Mouse (Mus musculus) MEL (cell line): ENCODE data around the gene Lbx1.

Experiments
- CTCF ChIP-seq, 3 experiments: IDR thresholded peaks in 2 of 3; conservative IDR thresholded peaks in 1 of 3; 2 replicates each; pipeline ENCODE4 v1.5.1; 2011 to 2012; ENCODE audit warnings: low read length in 3 of 3, low read depth in 2 of 3, mild to moderate bottlenecking in 2 of 3, improper control_type of control experiment in 1 of 3, inconsistent platforms in 1 of 3, mixed read lengths in 1 of 3, moderate library complexity in 1 of 3; ENCODE audit not compliant: control insufficient read depth in 1 of 3, insufficient read depth in 1 of 3, poor library complexity in 1 of 3, severe bottlenecking in 1 of 3
- ELF1 ChIP-seq: IDR thresholded peaks from 2 replicates; pipeline ENCODE4 v1.6.1; 2014; ENCODE audit warnings: low read depth, mild to moderate bottlenecking, inconsistent platforms, low read length, improper control_type of control experiment, moderate library complexity
- EP300 ChIP-seq, 2 experiments: IDR thresholded peaks; 2 replicates each; pipeline ENCODE4 v1.6.1; 2011; ENCODE audit warnings: improper control_type of control experiment in 2 of 2, low read length in 2 of 2, low read depth in 1 of 2, mild to moderate bottlenecking in 1 of 2
- HCFC1 ChIP-seq: IDR thresholded peaks from 2 replicates; pipeline ENCODE4 v1.6.1; 2012; ENCODE audit warnings: low read depth, mild to moderate bottlenecking, inconsistent platforms, low read length, improper control_type of control experiment, moderate library complexity
- JUND ChIP-seq: IDR thresholded peaks from 2 replicates; pipeline ENCODE4 v1.6.1; 2011; ENCODE audit warnings: low read depth, mild to moderate bottlenecking, improper control_type of control experiment, low read length
- MAX ChIP-seq: IDR thresholded peaks from 2 replicates; pipeline ENCODE4 v1.6.1; 2011; ENCODE audit warnings: low read length, improper control_type of control experiment
- MYB ChIP-seq: IDR thresholded peaks from 2 replicates; pipeline ENCODE4 v1.6.1; 2011; ENCODE audit warnings: mild to moderate bottlenecking, low read depth, low read length, improper control_type of control experiment
- NELFE ChIP-seq: IDR thresholded peaks from 2 replicates; pipeline ENCODE4 v1.6.1; 2011; ENCODE audit warnings: low read depth, low read length, improper control_type of control experiment
- POLR2A ChIP-seq, 2 experiments: IDR thresholded peaks; 2 replicates each; pipeline ENCODE4 v1.6.1; 2011 to 2012; ENCODE audit warnings: low read length in 2 of 2, mild to moderate bottlenecking in 2 of 2, control low read depth in 1 of 2, improper control_type of control experiment in 1 of 2, low read depth in 1 of 2, moderate library complexity in 1 of 2; ENCODE audit not compliant: control insufficient read depth in 1 of 2, insufficient read depth in 1 of 2, poor library complexity in 1 of 2
- SIN3A ChIP-seq: IDR thresholded peaks from 2 replicates; pipeline ENCODE4 v1.6.1; 2012; ENCODE audit warnings: low read length, improper control_type of control experiment, inconsistent platforms
- TAL1 ChIP-seq: IDR thresholded peaks from 2 replicates; pipeline ENCODE4 v1.6.1; 2012; ENCODE audit warnings: mild to moderate bottlenecking, inconsistent platforms, low read length, moderate library complexity, mixed read lengths
- ZNF384 ChIP-seq: IDR thresholded peaks from 2 replicates; pipeline ENCODE4 v1.6.1; 2012; ENCODE audit warnings: low read depth, mild to moderate bottlenecking, inconsistent platforms, low read length, improper control_type of control experiment

DNA sequence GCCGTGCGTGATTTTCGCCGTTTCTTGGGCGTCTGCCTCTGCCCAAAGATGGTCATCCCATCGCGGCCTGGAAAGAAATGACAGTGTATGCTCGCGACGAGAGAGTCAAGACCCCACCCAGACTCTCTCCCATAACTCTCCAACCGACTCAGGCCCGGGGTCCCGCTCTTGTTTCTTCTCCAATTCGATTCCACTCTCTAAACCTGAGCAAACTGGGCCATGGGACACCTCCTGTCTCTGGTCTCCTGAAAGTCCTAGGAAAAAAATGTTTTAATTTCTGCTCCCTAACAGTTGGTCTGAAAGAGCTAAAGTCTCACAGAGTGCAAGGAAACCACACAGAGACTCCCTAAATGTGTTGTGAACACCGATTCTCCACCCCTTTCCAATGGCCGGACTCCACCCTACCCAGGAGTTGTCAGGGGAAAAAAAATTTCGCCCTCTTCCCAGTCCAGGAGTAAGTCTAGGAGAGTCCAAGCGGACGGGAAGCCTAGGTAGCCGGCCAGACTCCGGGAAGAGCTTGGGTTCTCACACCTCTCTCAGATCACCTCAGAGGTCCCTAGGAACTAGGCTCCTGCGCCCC is 1.3 kb downstream of the Lbx1 start:
- TF ChIP-seq CTCF (IDR thresholded peaks at IDR 0.05 in 2 of 3, conservative IDR thresholded peaks at IDR 0.05 in 1 of 3; ENCODE audit: control insufficient read depth in 1 of 3, insufficient read depth in 1 of 3, low read depth in 2 of 3, low read length in 3 of 3, poor library complexity in 1 of 3, severe bottlenecking in 1 of 3) (no peak), EP300 (IDR thresholded peaks at IDR 0.05; ENCODE audit: low read depth in 1 of 2, low read length in 2 of 2) (no peak), ZNF384 (no peak), MAX (no peak), ELF1 (no peak), POLR2A (IDR thresholded peaks at IDR 0.05; ENCODE audit: control insufficient read depth in 1 of 2, insufficient read depth in 1 of 2, low read depth in 1 of 2, low read length in 2 of 2, poor library complexity in 1 of 2) (no peak), HCFC1 (no peak), SIN3A (no peak), JUND (no peak), MYB (no peak), NELFE (no peak), TAL1 (no peak)
